Mouse (Mus musculus) lung, embryonic 15.5 days (tissue): ENCODE results near the gene Ccnj. TPM values are rescaled to one million over a fixed set of nuclear protein-coding genes. Genes with fewer than 3 reads are reported as not detected.

Experiments
- ATAC-seq: fragments of 200-750 bp; cut with Nextera tagmentation; 2 replicates; pipeline ENCODE4 v1.8.0; 2017; ENCODE audit warnings: moderate number of reproducible peaks, borderline replicate concordance; ENCODE audit not compliant: low FRiP score, low TSS enrichment; ENCODE audit errors: extremely low read depth
- H3K27ac ChIP-seq: fragments of 300-500 bp; sonication (generic); 2 replicates; pipeline ENCODE4 v1.5.1; 2015; ENCODE audit warnings: moderate library complexity, mild to moderate bottlenecking, inconsistent platforms
- H3K27me3 ChIP-seq: fragments of 300-500 bp; sonication (generic); 2 replicates; pipeline ENCODE4 v1.6.1; 2015; ENCODE audit warnings: inconsistent platforms
- H3K36me3 ChIP-seq: fragments of 300-500 bp; sonication (generic); 2 replicates; pipeline ENCODE4 v1.6.1; 2015; ENCODE audit warnings: inconsistent platforms
- H3K4me1 ChIP-seq: fragments of 300-500 bp; sonication (generic); 2 replicates; pipeline ENCODE4 v1.6.1; 2015; ENCODE audit warnings: inconsistent platforms
- H3K4me2 ChIP-seq: fragments of 300-500 bp; sonication (generic); 2 replicates; pipeline ENCODE4 v1.6.1; 2015; ENCODE audit warnings: inconsistent platforms, mild to moderate bottlenecking, moderate library complexity
- H3K4me3 ChIP-seq: fragments of 300-500 bp; sonication (generic); 2 replicates; pipeline ENCODE4 v1.5.1; 2015; ENCODE audit warnings: mild to moderate bottlenecking, inconsistent platforms
- H3K9ac ChIP-seq: fragments of 300-500 bp; sonication (generic); 2 replicates; pipeline ENCODE4 v1.6.1; 2015; ENCODE audit warnings: inconsistent platforms
- H3K9me3 ChIP-seq: fragments of 300-500 bp; sonication (generic); 2 replicates; pipeline ENCODE4 v1.6.1; 2016; ENCODE audit warnings: inconsistent platforms
- WGBS: fragments of 180-500 bp; shearing (Covaris S2); methylation state at CpG from one replicate; pipeline ENCODE4 v1.1.7; 2015; 5-methylcytosine and 5-hydroxymethylcytosine counted together
- polyA plus RNA-seq: library from polyadenylated mRNA; unstranded; fragments of >200 nt; fragmentation: Nextera tagmentation; extraction: Ambion mirVana; gene quantifications from 2 replicates; pipeline ENCODE4 v1.2.1, GENCODE M21; 2015

Gene Ccnj
- polyA plus RNA-seq, 1 experiment from 2014 or later, result 15.1 TPM

GRCm38 (mm10) chr19:40849391-40849790 is 18.3 kb downstream of the Ccnj start:
- Histone ChIP-seq H3K9me3 (no peaks in the 10 kb centered on the region), H3K36me3 (peaks cover 42% of the 10 kb centered on the region), H3K4me1 (no peaks in the 10 kb centered on the region), H3K4me2 (no peak overlapping the region), H3K27ac (no peak overlapping the region), H3K4me3 (no peak overlapping the region), H3K27me3 (no peaks in the 10 kb centered on the region), H3K9ac (no peak overlapping the region)
- 86% methylated on average over 12 of the region's 12 CpGs for WGBS
- no peak for ATAC-seq

GRCm38 (mm10) chr19:40859555-40859954 is 28.5 kb downstream of the Ccnj start:
- H3K27ac ChIP-seq, result no peak overlapping the region
- 0 out of 2 replicates have a peak, but pooled peaks cover 2% of the 10 kb centered on the region for H3K27me3 ChIP-seq
- H3K9ac ChIP-seq, result no peak overlapping the region
- WGBS, result 27% methylated on average over 4 of the region's 4 CpGs
- no peak overlapping the region for H3K4me3 ChIP-seq
- ATAC-seq, result no peak
- H3K9me3 ChIP-seq, result no peaks in the 10 kb centered on the region
- H3K4me1 ChIP-seq, result no peaks in the 10 kb centered on the region
- H3K4me2 ChIP-seq, result no peak overlapping the region
- H3K36me3 ChIP-seq, result no peaks in the 10 kb centered on the region

- peak; percentile 75 for ATAC-seq
- Histone ChIP-seq H3K4me1 (peaks cover 10% of the 10 kb centered on the region), H3K36me3 (no peaks in the 10 kb centered on the region), H3K9me3 (no peaks in the 10 kb centered on the region), H3K4me3 (no peak overlapping the region), H3K4me2 (peak overlapping the region; percentile 20; the same call in 1 of the 2 replicates), H3K9ac (no peak overlapping the region), H3K27ac (no peak overlapping the region), H3K27me3 (0 out of 2 replicates have a peak, but pooled peaks cover 6% of the 10 kb centered on the region)
- 12% methylated on average over 5 of the region's 5 CpGs for WGBS
These were observed 37.2 kb downstream of the Ccnj start for GRCm38 (mm10) chr19:40868284-40868683.

- 92% methylated on average over 3 of the region's 3 CpGs for WGBS
- Histone ChIP-seq H3K27ac (no peak overlapping the region), H3K9ac (no peak overlapping the region), H3K36me3 (no peaks in the 10 kb centered on the region), H3K4me3 (no peak overlapping the region), H3K9me3 (no peaks in the 10 kb centered on the region), H3K4me1 (peaks cover 10% of the 10 kb centered on the region), H3K27me3 (peaks cover 8% of the 10 kb centered on the region; the same call in 1 of the 2 replicates), H3K4me2 (no peak overlapping the region)
- no peak for ATAC-seq
These were observed 38.5 kb downstream of the Ccnj start for GRCm38 (mm10) chr19:40869425-40870105.

- 2% methylated on average over 51 of the region's 51 CpGs for WGBS
- peak overlapping the region; percentile 37; the same call in 1 of the 2 replicates for H3K9ac ChIP-seq
These were observed 42.0 kb downstream of the Ccnj start for GRCm38 (mm10) chr19:40872955-40873665.

GRCm38 (mm10) chr19:40881700-40882099 is 50.6 kb downstream of the Ccnj start:
- H3K27ac ChIP-seq, result no peak overlapping the region
- H3K9ac ChIP-seq, result no peak overlapping the region
- peaks cover 65% of the 10 kb centered on the region for H3K27me3 ChIP-seq
- no peaks in the 10 kb centered on the region for H3K9me3 ChIP-seq
- no peak for ATAC-seq
- no peak overlapping the region for H3K4me3 ChIP-seq
- H3K4me2 ChIP-seq, result no peak overlapping the region
- no peaks in the 10 kb centered on the region for H3K4me1 ChIP-seq
- no peaks in the 10 kb centered on the region for H3K36me3 ChIP-seq
- WGBS, result 74% methylated on average over 4 of the region's 4 CpGs

More at GRCm38 (mm10) chr19:40872955-40873665, 42.0 kb downstream of the Ccnj start:
- Histone ChIP-seq H3K4me1 (peaks cover 6% of the 10 kb centered on the region), H3K36me3 (no peaks in the 10 kb centered on the region), H3K27ac (peak overlapping the region; percentile 92), H3K4me2 (peak overlapping the region; percentile 89), H3K4me3 (peak overlapping the region; percentile 53), H3K27me3 (peaks cover 38% of the 10 kb centered on the region), H3K9me3 (no peaks in the 10 kb centered on the region)
- peak; percentile 93 for ATAC-seq

GRCm38 (mm10) chr19:40888887-40889286 is 57.8 kb downstream of the Ccnj start:
- H3K9ac ChIP-seq, result no peak overlapping the region
- ATAC-seq, result no peak
- no peak overlapping the region for H3K4me3 ChIP-seq
- no peak overlapping the region for H3K27ac ChIP-seq
- H3K9me3 ChIP-seq, result 0 out of 2 replicates have a peak, but pooled peaks cover under 1% of the 10 kb centered on the region
- H3K27me3 ChIP-seq, result peaks cover 46% of the 10 kb centered on the region
- WGBS, result 80% methylated on average over 1 of the region's 1 CpGs
- H3K36me3 ChIP-seq, result no peaks in the 10 kb centered on the region
- H3K4me1 ChIP-seq, result no peaks in the 10 kb centered on the region
- no peak overlapping the region for H3K4me2 ChIP-seq

GRCm38 (mm10) chr19:40894071-40894506 is 63.0 kb downstream of the Ccnj start:
- no peaks in the 10 kb centered on the region for H3K36me3 ChIP-seq
- peaks cover 22% of the 10 kb centered on the region for H3K27me3 ChIP-seq
- WGBS, result 51% methylated on average over 21 of the region's 21 CpGs
- ATAC-seq, result peak; percentile 56; the same call in 1 of the 2 replicates
- 0 out of 2 replicates have a peak, but pooled peaks cover 3% of the 10 kb centered on the region for H3K4me1 ChIP-seq
- H3K4me3 ChIP-seq, result peak overlapping the region; percentile 84
- H3K27ac ChIP-seq, result peak overlapping the region; percentile 96
- peak overlapping the region; percentile 66 for H3K9ac ChIP-seq
- H3K4me2 ChIP-seq, result peak overlapping the region; percentile 84
- H3K9me3 ChIP-seq, result peaks cover 3% of the 10 kb centered on the region; the same call in 1 of the 2 replicates

GRCm38 (mm10) chr19:40894519-40895392 is 63.7 kb downstream of the Ccnj start, which contains the start of gene Zfp518a:
Gene Zfp518a (plus strand): TSS chr19:40894705.
- peak within 1 kb of the TSS; percentile 84 for H3K4me2 ChIP-seq
- WGBS, result under 1% methylated on average over 84 of the region's 89 CpGs
- H3K4me1 ChIP-seq, result 0 out of 2 replicates have a peak, but pooled peaks cover 3% of the 10 kb centered on the region
- H3K9me3 ChIP-seq, result peaks cover 3% of the 10 kb centered on the region; the same call in 1 of the 2 replicates
- H3K9ac ChIP-seq, result peak within 1 kb of the TSS; percentile 66
- H3K27ac ChIP-seq, result peak within 1 kb of the TSS; percentile 96
- peak; percentile 88 for ATAC-seq
- peaks cover 18% of the 10 kb centered on the region for H3K27me3 ChIP-seq
- peak within 1 kb of the TSS; percentile 84 for H3K4me3 ChIP-seq
- H3K36me3 ChIP-seq, result no peaks in the 10 kb centered on the region

GRCm38 (mm10) chr19:40895393-40895703 is 64.3 kb downstream of the Ccnj start:
- peak overlapping the region; percentile 66 for H3K9ac ChIP-seq
- H3K4me2 ChIP-seq, result peak overlapping the region; percentile 84
- H3K27ac ChIP-seq, result peak overlapping the region; percentile 96
- WGBS, result 3% methylated on average over 6 of the region's 6 CpGs
- ATAC-seq, result no peak; the same call in 1 of the 2 replicates
- H3K9me3 ChIP-seq, result peaks cover 3% of the 10 kb centered on the region; the same call in 1 of the 2 replicates
- H3K4me3 ChIP-seq, result peak overlapping the region; percentile 84
- H3K4me1 ChIP-seq, result 0 out of 2 replicates have a peak, but pooled peaks cover 3% of the 10 kb centered on the region
- H3K27me3 ChIP-seq, result peaks cover 14% of the 10 kb centered on the region
- H3K36me3 ChIP-seq, result no peaks in the 10 kb centered on the region
